ENCODE assay signal across 13 mouse cellular contexts in genomic region chr19:58016561-58017453, GRCm38 (mm10).
A peak's percentile ranks its signal among the peaks of the same experiment; 100 is the strongest.
DNase-seq lines count a peak whose midpoint lies in the region; ATAC-seq and TF ChIP-seq lines count a peak whose summit lies in the region.
"Had no signal": no experiment of that assay in that cellular context is flagged by ENCODE, and none has a peak within 500 bp of the region (broad histone marks: within the 10 kb centered on the region; RNA-seq: fewer than 3 reads in every experiment).

No protein-coding gene starts in this region.

- no peak for TF ChIP-seq CTCF in midbrain, postnatal 0 days (IDR thresholded peaks at IDR 0.05)

- H3K4me1 ChIP-seq in heart, embryonic 12.5 days (replicated peaks): peaks cover 21% of the 10 kb centered on the region
- no peaks in the 10 kb centered on the region for H3K4me1 ChIP-seq in midbrain, postnatal 0 days (ENCODE audit: insufficient read depth, low read length)
- H3K4me1 ChIP-seq: hindbrain, embryonic 15.5 days; midbrain, embryonic 12.5 days had no signal

- no peaks in the 10 kb centered on the region for H3K36me3 ChIP-seq in heart, embryonic 12.5 days
- H3K36me3 ChIP-seq in midbrain, postnatal 0 days (ENCODE audit: insufficient read depth, low read length): no peaks in the 10 kb centered on the region
- H3K36me3 ChIP-seq: hindbrain, embryonic 15.5 days; midbrain, embryonic 12.5 days had no signal

- H3K27ac ChIP-seq in heart, embryonic 12.5 days (ENCODE audit: poor library complexity, severe bottlenecking): no peak overlapping the region
- no peak overlapping the region for H3K27ac ChIP-seq in midbrain, postnatal 0 days (ENCODE audit: low read depth, low read length)
- H3K27ac ChIP-seq: hindbrain, embryonic 15.5 days; midbrain, embryonic 12.5 days had no signal

- 78% methylated on average over 9 of the region's 9 CpGs for WGBS in heart, embryonic 12.5 days
- WGBS in midbrain, postnatal 0 days: 86% methylated on average over 9 of the region's 9 CpGs

- no peak overlapping the region for H3K9ac ChIP-seq in heart, embryonic 12.5 days
- no peak overlapping the region for H3K9ac ChIP-seq in midbrain, postnatal 0 days (replicated peaks; ENCODE audit: low read length, poor library complexity, severe bottlenecking)
- H3K9ac ChIP-seq: hindbrain, embryonic 15.5 days; midbrain, embryonic 12.5 days had no signal

- H3K27me3 ChIP-seq in heart, embryonic 12.5 days (replicated peaks): no peaks in the 10 kb centered on the region
- H3K27me3 ChIP-seq in midbrain, postnatal 0 days (ENCODE audit: insufficient read depth, low read length): no peaks in the 10 kb centered on the region
- H3K27me3 ChIP-seq: hindbrain, embryonic 15.5 days; midbrain, embryonic 12.5 days had no signal

- peak; percentile 83 to 88 for DNase-seq in heart, adult 18-20 months
- DNase-seq in 3T3-L1 (ENCODE audit: low read depth, low spot score): peak; percentile 86
- DNase-seq in fibroblast of lung, adult 2 months (ENCODE audit: low read depth): peak; percentile 80
- DNase-seq in heart, postnatal 4 days: peak; percentile 20
- DNase-seq in right cerebral cortex, postnatal 4 days: no peak
- DNase-seq in midbrain, postnatal 0 days (ENCODE audit: low spot score): no peak
- DNase-seq in T-cell, adult 2 months (ENCODE audit: low spot score): no peak
- DNase-seq: cerebellum, adult 9-11 months had no signal

- no peak overlapping the region for H3K4me3 ChIP-seq in heart, embryonic 12.5 days
- no peak overlapping the region for H3K4me3 ChIP-seq in midbrain, postnatal 0 days (ENCODE audit: low read depth, low read length)
- H3K4me3 ChIP-seq: hindbrain, embryonic 15.5 days; midbrain, embryonic 12.5 days had no signal

- H3K9me3 ChIP-seq in heart, embryonic 12.5 days (replicated peaks): no peaks in the 10 kb centered on the region
- H3K9me3 ChIP-seq in midbrain, postnatal 0 days (ENCODE audit: low read length): no peaks in the 10 kb centered on the region
- H3K9me3 ChIP-seq: hindbrain, embryonic 15.5 days; midbrain, embryonic 12.5 days had no signal

- ATAC-seq in heart, embryonic 12.5 days (ENCODE audit: insufficient number of reproducible peaks, low FRiP score): no peak
- ATAC-seq in midbrain, postnatal 0 days (ENCODE audit: low FRiP score): no peak
- ATAC-seq: activated CD4-positive, CD25-positive, alpha-beta regulatory T cell, adult 4 months; forebrain, embryonic 16.5 days had no signal

- H3K4me2 ChIP-seq in heart, embryonic 12.5 days: no peak overlapping the region
- no peak overlapping the region for H3K4me2 ChIP-seq in midbrain, postnatal 0 days (ENCODE audit: low read depth, low read length, poor library complexity, severe bottlenecking)
- H3K4me2 ChIP-seq: hindbrain, embryonic 15.5 days; midbrain, embryonic 12.5 days had no signal

Comparison
In these comparisons a context has a peak if more than half of its experiments do, and no peak if none do; other contexts are left out.
1. DNase-seq: peak in heart, adult 18-20 months (2 of 2), 3T3-L1 (single experiment), fibroblast of lung, adult 2 months (single experiment) and heart, postnatal 4 days (single experiment); none in right cerebral cortex, postnatal 4 days (single experiment), midbrain, postnatal 0 days (single experiment) and T-cell, adult 2 months (single experiment).